Mouse (Mus musculus): ENCODE results near the gene Homer2.

Gene Homer2

GRCm38 (mm10) chr7:81697954-81698353 lies 9.4 kb downstream of the Homer2 start:
- no peak for DNase-seq

GRCm38 (mm10) chr7:81695763-81696533 lies 11.4 kb downstream of the Homer2 start:
- DNase-seq = no peak

- DNase-seq = no peak
Observed at GRCm38 (mm10) chr7:81691067-81691466, 16.3 kb downstream of the Homer2 start.

- DNase-seq = no peak
Observed at GRCm38 (mm10) chr7:81689116-81689681, 18.1 kb downstream of the Homer2 start.

GRCm38 (mm10) chr7:81688378-81688777 lies 18.9 kb downstream of the Homer2 start:
- no peak for DNase-seq

- DNase-seq = no peak
Observed at GRCm38 (mm10) chr7:81687684-81688316, 19.5 kb downstream of the Homer2 start.

- DNase-seq = no peak
Observed at GRCm38 (mm10) chr7:81685375-81685774, 22.0 kb downstream of the Homer2 start.

- DNase-seq = no peak
Observed at GRCm38 (mm10) chr7:81683779-81684422, 23.4 kb downstream of the Homer2 start.

- no peak for DNase-seq
Observed at GRCm38 (mm10) chr7:81681386-81681785, 25.9 kb downstream of the Homer2 start.

- DNase-seq = no peak
Observed at GRCm38 (mm10) chr7:81673359-81674013, 33.8 kb downstream of the Homer2 start.

GRCm38 (mm10) chr7:81672735-81673291 lies 34.5 kb downstream of the Homer2 start:
- no peak for DNase-seq

- DNase-seq = no peak
Observed at GRCm38 (mm10) chr7:81667156-81667555, 40.2 kb downstream of the Homer2 start.

GRCm38 (mm10) chr7:81666585-81666984 lies 40.7 kb downstream of the Homer2 start:
- DNase-seq = no peak

GRCm38 (mm10) chr7:81663057-81663456 lies 44.3 kb downstream of the Homer2 start:
- no peak for DNase-seq

GRCm38 (mm10) chr7:81657631-81658347 lies 49.5 kb downstream of the Homer2 start:
- DNase-seq = no peak

- DNase-seq = no peak
Observed at GRCm38 (mm10) chr7:81657055-81657454, 50.3 kb downstream of the Homer2 start.

- DNase-seq = no peak
Observed at GRCm38 (mm10) chr7:81656635-81657034, 50.7 kb downstream of the Homer2 start.

- DNase-seq = no peak
Observed at GRCm38 (mm10) chr7:81654946-81655718, 52.2 kb downstream of the Homer2 start.

- DNase-seq = no peak
Observed at GRCm38 (mm10) chr7:81653988-81654387, 53.3 kb downstream of the Homer2 start.

GRCm38 (mm10) chr7:81652296-81652695 lies 55.0 kb downstream of the Homer2 start:
- no peak for DNase-seq

- DNase-seq = no peak
Observed at GRCm38 (mm10) chr7:81651284-81651683, 56.0 kb downstream of the Homer2 start.
